8 mouse cellular contexts compared by ENCODE assay signal in the genomic region with DNA sequence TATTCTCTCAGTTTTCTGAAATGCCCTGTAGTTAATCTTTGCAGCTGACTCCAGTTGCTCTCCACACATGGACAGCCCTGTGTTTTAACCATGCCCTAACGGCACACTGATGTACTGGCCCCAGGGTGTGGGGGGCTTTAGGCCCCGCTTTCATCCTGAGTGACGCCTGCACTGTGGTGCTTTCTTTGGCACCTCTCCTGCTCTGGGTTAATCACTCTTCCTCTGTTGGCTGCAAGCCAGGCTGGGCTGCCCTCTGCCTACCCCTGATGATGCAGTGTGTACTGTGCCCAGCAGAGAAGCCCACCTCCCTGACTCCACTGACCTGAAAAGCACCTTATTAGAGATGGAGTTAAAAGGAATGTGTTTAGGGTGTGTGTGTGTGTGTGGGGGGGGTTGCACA.
A peak's percentile ranks its signal among the peaks of the same experiment; 100 is the strongest.
DNase-seq lines count a peak whose midpoint lies in the region; ATAC-seq lines count a peak whose summit lies in the region.

No protein-coding gene starts in this region.

- H3K27me3 ChIP-seq in forebrain, embryonic 14.5 days (replicated peaks; ENCODE audit: control insufficient read depth, insufficient read depth, low read length) = no peaks in the 10 kb centered on the region
- H3K27me3 ChIP-seq in kidney, embryonic 14.5 days (ENCODE audit: control insufficient read depth, insufficient read depth, low read length) = no peaks in the 10 kb centered on the region
- no peaks in the 10 kb centered on the region for H3K27me3 ChIP-seq in neural tube, embryonic 13.5 days

- peak; percentile 36 for DNase-seq in ovary, postnatal 36 days (ENCODE audit: low spot score)
- DNase-seq in ovary, adult 18-20 months (ENCODE audit: low spot score) = no peak
- DNase-seq in forebrain, embryonic 14.5 days (ENCODE audit: low spot score) = peak; percentile 76
- no peak for DNase-seq in layer of hippocampus, adult 9-10 months (ENCODE audit: low spot score)
- DNase-seq in thymus, postnatal 14 days = no peak
- DNase-seq in embryo, embryonic 10.5 days (ENCODE audit: low spot score) = no peak

- peak; percentile 92 for ATAC-seq in forebrain, embryonic 14.5 days
- ATAC-seq in kidney, embryonic 14.5 days (ENCODE audit: low FRiP score, low TSS enrichment) = peak; percentile 47; the same call in 1 of the 2 replicates
- peak; percentile 70 for ATAC-seq in neural tube, embryonic 13.5 days (ENCODE audit: low read depth)

- H3K36me3 ChIP-seq in forebrain, embryonic 14.5 days (ENCODE audit: control insufficient read depth, insufficient read depth, low read length) = no peaks in the 10 kb centered on the region
- no peaks in the 10 kb centered on the region for H3K36me3 ChIP-seq in kidney, embryonic 14.5 days (ENCODE audit: control insufficient read depth, insufficient read depth, low read length)
- H3K36me3 ChIP-seq in neural tube, embryonic 13.5 days = no peaks in the 10 kb centered on the region

- H3K4me2 ChIP-seq in forebrain, embryonic 14.5 days (ENCODE audit: low read length) = no peak overlapping the region
- H3K4me2 ChIP-seq in kidney, embryonic 14.5 days (replicated peaks; ENCODE audit: low read depth, low read length) = no peak overlapping the region
- H3K4me2 ChIP-seq in neural tube, embryonic 13.5 days = no peak overlapping the region

- H3K4me1 ChIP-seq in forebrain, embryonic 14.5 days (ENCODE audit: control insufficient read depth, insufficient read depth, low read length) = 0 out of 2 replicates have a peak, but pooled peaks cover 2% of the 10 kb centered on the region
- peaks cover 8% of the 10 kb centered on the region for H3K4me1 ChIP-seq in kidney, embryonic 14.5 days (ENCODE audit: control insufficient read depth, insufficient read depth, low read length)
- peaks cover 29% of the 10 kb centered on the region for H3K4me1 ChIP-seq in neural tube, embryonic 13.5 days (replicated peaks)

- no peaks in the 10 kb centered on the region for H3K9me3 ChIP-seq in forebrain, embryonic 14.5 days (replicated peaks; ENCODE audit: control insufficient read depth, low read length)
- no peaks in the 10 kb centered on the region for H3K9me3 ChIP-seq in kidney, embryonic 14.5 days (ENCODE audit: control insufficient read depth, low read length)
- no peaks in the 10 kb centered on the region for H3K9me3 ChIP-seq in neural tube, embryonic 13.5 days

- H3K9ac ChIP-seq in forebrain, embryonic 14.5 days (ENCODE audit: low read length) = no peak overlapping the region
- H3K9ac ChIP-seq in kidney, embryonic 14.5 days (ENCODE audit: low read depth, low read length) = no peak overlapping the region
- no peak overlapping the region for H3K9ac ChIP-seq in neural tube, embryonic 13.5 days

- H3K27ac ChIP-seq in forebrain, embryonic 14.5 days (ENCODE audit: low read depth, low read length) = no peak overlapping the region
- no peak overlapping the region for H3K27ac ChIP-seq in kidney, embryonic 14.5 days (ENCODE audit: low read depth, low read length)
- no peak overlapping the region for H3K27ac ChIP-seq in neural tube, embryonic 13.5 days (replicated peaks)

- no peak overlapping the region for H3K4me3 ChIP-seq in forebrain, embryonic 14.5 days (ENCODE audit: low read depth, low read length)
- H3K4me3 ChIP-seq in kidney, embryonic 14.5 days (ENCODE audit: low read length) = no peak overlapping the region
- no peak overlapping the region for H3K4me3 ChIP-seq in neural tube, embryonic 13.5 days

- 3% methylated on average over 3 of the region's 3 CpGs for WGBS in forebrain, embryonic 14.5 days
- WGBS in kidney, embryonic 14.5 days = 22% methylated on average over 3 of the region's 3 CpGs
- WGBS in neural tube, embryonic 13.5 days = 19% methylated on average over 3 of the region's 3 CpGs

Comparison
In these comparisons a context has a peak if more than half of its experiments do, and no peak if none do; other contexts are left out.
1. DNase-seq: peak in ovary, postnatal 36 days (single experiment) and forebrain, embryonic 14.5 days (single experiment); none in ovary, adult 18-20 months (single experiment), layer of hippocampus, adult 9-10 months (single experiment), thymus, postnatal 14 days (single experiment) and embryo, embryonic 10.5 days (single experiment).
2. Peak in every context shown above with its lines, with median percentiles within 50 percentile points of each other: ATAC-seq.